Mouse (Mus musculus) 3T3-L1 (cell line): ENCODE measurements at regions not wholly inside any gene's neighbourhood (a gene's known extent, or its start where the extent isn't known, plus 50 kb on each side); places are given as distances from the start of the nearest gene placed in this dataset.

Experiments used
- DNase-seq: peaks from one replicate; pipeline ENCODE4 v3.0.0-alpha.2; 2015; ENCODE audit warnings: low read depth, low spot score

- DNase-seq: no peak
Observed at GRCm38 (mm10) chr15:24972020-24972419, 441.5 kb downstream of the Basp1 start.

GRCm38 (mm10) chr15:24969391-24969812 is 444.2 kb downstream of the Basp1 start:
- DNase-seq: no peak

DNA sequence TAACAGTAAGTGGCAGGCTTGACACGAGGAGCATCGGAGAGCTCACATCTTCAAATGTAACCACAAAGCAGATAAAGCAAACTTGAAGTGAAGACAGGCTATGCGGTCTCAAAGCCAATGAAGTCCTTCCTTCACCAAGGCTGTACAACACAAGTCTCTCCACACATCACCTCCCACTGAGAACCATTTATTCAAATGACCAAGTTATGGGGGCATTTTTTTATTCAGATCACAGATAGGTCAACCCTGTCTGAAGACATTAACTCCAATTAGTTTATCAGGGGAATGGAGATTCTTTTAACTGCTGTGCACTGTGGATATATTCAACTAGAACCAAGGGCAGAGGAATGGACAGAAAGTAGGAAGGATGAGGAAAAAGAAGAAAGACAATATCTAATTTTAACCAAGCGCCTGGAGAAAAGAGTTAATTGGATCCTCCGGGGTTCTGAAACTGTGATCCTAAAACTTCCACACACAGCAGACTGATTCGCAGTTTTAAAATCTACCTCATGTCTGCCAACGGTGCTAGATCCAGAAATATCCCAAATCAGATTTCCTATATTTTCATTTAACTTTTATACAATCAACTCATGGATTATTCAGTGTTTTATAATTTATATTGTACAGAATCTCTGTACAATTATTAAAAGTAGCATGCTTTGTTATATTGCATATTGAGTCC is 444.8 kb downstream of the Basp1 start:
- DNase-seq: no peak

DNA sequence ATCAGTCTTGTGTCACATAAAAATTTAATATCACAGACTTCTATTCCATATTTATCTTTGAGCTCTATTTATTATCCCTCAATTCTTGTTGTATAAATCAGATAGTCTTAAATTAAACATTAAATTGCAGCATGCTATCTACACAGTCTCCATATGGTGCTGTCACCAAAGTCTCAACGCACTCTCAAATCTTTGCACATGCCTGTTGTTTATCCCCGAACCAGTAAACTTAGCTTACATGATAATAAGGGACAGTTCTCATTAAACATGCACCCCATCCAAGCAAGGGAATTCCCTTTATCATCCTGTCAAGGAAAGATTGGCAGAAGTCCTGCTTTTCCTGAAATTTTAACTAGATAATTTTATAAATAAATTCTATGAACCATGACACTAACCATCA is 483.8 kb downstream of the Basp1 start:
- no peak for DNase-seq

GRCm38 (mm10) chr15:24911866-24912265 is 501.7 kb downstream of the Basp1 start:
- no peak for DNase-seq

- no peak for DNase-seq
Observed at GRCm38 (mm10) chr15:24911466-24911865, 502.1 kb downstream of the Basp1 start.

DNA sequence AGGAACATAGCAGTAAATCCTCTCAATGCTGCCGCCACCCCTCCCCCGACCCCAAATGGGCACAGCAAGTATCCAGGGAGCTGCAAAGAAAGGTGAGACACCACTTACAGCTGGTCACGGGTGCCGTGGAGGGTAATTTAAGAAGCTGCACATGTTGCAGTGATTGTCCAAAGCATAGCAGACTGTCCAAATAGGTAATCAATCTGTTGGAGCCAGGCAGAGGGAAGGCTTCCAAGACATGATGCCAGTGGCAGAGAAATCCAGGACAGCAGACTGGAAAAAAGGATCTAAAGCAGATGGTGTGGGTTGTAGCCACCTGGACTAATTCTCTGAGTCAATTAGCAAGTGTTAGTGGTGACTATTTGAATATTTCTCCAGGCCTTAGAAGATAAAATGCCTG is 506.6 kb downstream of the Basp1 start:
- no peak for DNase-seq

- DNase-seq: no peak
Observed at GRCm38 (mm10) chr15:24878846-24879245, 534.7 kb downstream of the Basp1 start.

- DNase-seq: no peak
Observed at GRCm38 (mm10) chr15:24877711-24878598, 535.6 kb downstream of the Basp1 start.

DNA sequence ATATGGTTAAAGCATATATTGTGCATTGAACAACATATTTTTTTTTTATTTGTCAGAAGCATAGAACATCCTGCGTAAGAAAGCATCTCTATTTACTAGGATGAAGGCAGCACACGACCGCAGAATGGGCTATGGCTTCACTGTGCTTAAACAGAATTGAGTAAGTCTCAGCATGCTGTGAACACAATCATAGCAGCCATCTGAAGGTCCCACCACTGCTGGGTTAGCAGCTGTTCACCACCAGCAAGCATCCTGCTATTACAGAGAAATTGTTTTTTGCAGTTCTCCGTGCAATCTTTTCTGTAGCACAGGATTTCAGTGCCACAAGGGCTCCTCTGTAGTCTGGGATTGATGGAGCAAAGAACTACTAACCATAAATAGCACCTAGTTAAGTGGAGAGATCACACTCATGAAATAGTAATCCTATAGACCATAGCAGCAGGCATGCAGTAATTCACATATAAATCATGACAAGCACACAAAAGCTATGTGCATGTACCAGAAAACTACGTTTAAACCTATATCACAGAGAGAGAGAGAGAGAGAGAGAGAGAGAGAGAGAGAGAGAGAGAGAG is 537.3 kb downstream of the Basp1 start:
- no peak for DNase-seq

DNA sequence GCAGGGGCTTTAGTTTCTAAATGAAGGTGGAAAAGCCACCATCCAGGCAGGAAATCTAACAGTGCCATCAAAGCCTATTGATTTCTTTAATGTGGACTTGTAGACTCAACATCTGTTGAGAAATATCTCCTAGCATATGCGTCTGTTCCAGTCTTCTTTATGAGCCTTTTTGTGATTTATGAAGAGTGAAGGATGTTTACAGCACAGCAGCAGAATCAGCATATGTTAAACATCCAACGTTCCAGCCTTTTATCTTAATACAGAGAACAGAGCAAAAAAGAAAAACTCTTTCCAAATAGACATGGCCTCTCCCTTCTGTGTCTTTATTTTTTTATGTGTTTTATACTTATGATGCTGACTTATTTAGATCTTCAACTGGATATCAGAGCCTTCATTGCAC is 573.3 kb downstream of the Basp1 start:
- no peak for DNase-seq

DNA sequence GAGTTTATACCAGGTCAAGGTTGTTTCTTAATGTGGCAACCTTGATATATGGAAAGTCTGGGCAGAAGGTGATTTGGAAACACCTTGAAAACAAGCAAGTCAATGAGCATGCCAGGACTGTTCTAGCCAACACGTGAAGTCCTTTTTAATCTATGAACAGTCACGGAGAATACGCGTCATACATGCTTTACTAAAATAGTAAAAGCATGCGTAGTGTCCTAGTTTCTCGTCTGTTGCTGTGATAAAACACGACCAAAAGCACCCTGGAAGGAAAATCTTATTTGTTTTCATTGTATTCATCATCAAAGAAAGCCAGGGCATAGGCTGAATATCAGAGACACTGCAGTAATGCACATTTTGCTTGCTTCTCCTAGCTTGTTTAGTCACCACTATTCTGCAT is 575.2 kb downstream of the Basp1 start:
- DNase-seq: no peak

DNA sequence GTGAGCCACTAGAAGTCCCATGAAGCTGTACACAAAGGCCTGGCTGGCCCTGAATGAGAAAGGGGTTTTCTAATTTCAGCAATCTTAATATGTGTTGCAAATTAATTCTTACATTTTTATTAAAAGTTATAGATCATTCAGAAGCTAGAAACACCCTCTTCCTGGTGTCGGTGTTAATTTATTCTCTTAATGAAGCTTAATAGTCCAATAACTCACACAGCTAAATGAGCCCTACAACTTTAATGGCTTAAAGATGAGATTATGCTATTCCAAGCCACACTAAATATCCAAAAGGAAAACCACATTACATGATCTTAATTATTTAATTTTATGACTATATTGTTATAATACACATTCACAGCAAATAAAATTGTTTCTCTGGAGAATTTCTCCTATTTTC is 585.7 kb downstream of the Basp1 start:
- no peak for DNase-seq

- no peak for DNase-seq
Observed at GRCm38 (mm10) chr15:24827259-24827658, 586.3 kb downstream of the Basp1 start.

GRCm38 (mm10) chr15:24796836-24797235 is 616.7 kb downstream of the Basp1 start:
- no peak for DNase-seq

DNA sequence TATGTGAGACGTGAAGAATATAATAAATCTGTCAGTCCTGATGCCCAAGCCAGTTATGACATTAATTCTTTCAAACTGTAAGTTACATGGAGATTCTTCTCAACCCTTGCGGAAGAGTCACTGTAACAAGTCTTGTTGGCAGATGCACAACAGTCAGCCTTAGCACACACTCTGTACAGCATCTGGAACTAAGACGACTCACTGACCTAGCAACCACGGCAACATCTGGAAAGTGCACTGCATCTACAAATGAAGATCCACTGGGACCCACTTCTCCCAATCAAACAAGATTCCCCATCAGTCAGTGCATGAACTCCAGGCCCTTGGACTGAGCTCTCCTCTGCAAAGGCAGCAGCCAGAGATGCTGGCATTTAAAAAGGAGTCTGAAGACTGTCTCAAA is 620.2 kb downstream of the Basp1 start:
- peak; percentile 1 for DNase-seq

GRCm38 (mm10) chr15:24786336-24786735 is 627.2 kb downstream of the Basp1 start:
- DNase-seq: no peak

DNA sequence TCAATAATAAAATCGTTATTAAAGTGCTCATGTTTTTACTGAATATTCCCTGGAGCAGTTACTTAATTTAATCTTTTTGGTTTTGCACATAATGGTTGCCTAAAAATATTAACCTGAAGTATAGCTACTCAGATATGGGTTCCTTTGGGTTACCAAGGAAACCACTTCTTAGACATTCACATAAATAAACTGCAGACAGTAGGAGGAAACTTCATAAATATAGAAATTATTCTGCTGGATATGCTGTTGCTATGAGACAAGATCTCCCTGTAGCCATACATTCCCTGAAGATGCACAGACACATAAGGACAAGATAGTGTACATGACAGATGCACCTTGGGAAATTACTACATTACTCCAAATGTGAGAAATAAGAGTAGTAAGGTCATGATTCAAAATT is 635.3 kb downstream of the Basp1 start:
- DNase-seq: no peak

GRCm38 (mm10) chr15:24751480-24752157 is 661.9 kb downstream of the Basp1 start:
- DNase-seq: no peak

- no peak for DNase-seq
Observed at GRCm38 (mm10) chr15:24743240-24743639, 670.3 kb downstream of the Basp1 start.

DNA sequence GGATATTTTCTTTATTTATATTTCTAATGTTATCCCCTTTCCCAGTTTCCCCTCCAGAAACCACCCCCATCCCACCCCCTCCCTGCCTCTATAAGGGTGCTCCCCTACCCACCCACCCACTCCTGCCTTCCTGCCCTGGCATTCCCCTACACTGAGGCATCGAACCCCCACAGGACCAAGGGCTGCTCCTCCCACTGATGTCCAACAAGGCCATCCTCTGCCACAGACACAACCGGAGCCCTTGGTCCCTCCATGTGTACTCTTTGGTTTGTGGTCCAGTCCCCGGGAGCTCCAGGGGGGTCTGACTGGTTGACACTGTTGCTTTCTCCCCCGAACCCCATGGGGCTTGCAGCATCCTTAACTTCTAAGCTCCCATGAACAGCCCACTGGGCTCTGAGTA is 688.4 kb downstream of the Basp1 start:
- DNase-seq: no peak

DNA sequence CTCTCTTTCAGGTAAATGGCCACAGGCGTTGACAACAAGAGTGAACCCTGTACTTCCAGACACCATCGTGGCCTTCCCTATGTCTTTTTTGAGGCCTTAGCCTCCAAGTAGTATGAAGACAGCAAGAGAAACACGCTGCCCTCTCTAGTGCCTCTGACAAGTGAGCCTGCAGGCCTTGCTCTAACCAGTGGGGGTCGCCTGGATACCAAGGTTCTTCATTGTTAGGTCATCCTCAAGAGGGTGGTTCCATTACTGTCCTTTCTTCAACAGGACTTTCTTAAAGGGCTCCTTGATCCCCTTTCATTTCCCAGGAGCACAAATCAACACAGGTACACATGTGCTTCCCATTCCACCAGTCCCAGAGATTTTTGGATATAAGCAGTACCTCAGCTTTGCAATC is 688.9 kb downstream of the Basp1 start:
- peak; percentile 47 for DNase-seq
